Mouse (Mus musculus) layer of hippocampus, adult 8-10 months (tissue): Measurements from ENCODE around the gene Tnni1. TPM values are rescaled to one million over a fixed set of nuclear protein-coding genes. Genes with fewer than 3 reads are reported as not detected.

ENCODE experiments used
- DNase-seq, 2 experiments: peaks; one replicate each; pipeline ENCODE4 v3.0.0; 2022; ENCODE audit warnings: low spot score in 2 of 2
- total RNA-seq, 4 experiments: library from RNA; stranded (reverse); gene quantifications; 2 replicates each; pipeline ENCODE4 v1.2.4; 2022

Tnni1 gene
- total RNA-seq, 4 experiments from 2014 or later = 1.5 to 4.1 (median 2.9) TPM

DNA sequence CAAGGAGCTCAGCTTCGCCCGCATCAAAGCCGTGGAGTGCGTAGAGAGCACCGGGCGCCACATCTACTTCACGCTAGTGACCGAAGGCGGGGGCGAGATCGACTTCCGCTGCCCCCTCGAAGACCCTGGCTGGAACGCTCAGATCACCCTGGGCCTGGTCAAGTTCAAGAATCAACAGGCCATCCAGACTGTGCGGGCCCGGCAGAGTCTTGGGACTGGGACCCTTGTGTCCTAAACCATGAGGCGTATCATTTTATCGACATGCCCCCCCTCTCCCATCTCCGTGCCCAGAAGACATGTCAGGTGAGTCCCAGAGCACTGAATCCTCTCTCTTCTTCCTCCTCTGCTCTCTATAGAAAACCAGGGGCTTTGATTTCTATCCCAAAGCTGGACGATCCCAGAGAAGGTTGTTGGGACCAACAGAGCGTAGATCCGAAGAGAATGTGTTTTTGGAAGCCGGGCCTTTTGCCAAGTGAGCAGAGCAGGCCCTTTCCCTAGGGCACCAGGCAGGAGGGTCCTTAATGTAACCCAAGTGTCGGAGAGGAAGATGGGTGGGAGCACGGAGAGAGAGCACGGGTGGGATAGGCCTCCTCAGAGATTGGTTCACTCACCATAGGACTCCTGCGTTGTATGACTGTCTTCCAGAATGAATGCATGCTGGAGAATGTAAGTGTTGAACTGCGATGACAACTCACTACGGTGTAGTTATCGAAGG, 12.5 kb upstream of the Tnni1 start:
- no peak for DNase-seq

DNA sequence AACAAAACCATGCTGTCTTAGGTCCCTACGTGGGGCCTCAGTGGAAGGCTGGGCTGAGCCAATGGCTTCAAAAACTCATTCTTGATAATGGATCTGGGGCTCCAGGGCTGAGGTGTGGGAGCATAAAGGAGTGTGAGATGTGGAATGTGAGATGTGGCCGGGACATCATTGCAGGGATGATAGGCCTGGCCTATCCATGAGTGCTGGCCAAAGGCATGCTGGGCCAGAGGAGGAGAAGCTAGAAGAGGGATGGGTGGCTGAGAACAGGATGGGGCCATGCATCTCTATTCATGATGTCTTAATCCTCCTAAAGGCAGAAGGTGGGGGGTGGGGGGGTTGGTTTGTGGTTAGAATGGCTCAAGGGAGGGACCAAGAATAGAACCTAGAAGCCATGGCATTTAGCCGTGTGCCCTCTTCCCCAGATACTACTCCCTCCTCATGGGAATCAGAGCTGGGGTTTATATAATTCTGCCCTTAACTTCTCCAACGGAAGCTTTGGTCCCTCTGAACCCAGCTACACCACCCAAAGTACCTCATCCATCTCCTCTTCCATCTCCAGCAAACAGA, 11.8 kb upstream of the Tnni1 start:
- DNase-seq = no peak

DNA sequence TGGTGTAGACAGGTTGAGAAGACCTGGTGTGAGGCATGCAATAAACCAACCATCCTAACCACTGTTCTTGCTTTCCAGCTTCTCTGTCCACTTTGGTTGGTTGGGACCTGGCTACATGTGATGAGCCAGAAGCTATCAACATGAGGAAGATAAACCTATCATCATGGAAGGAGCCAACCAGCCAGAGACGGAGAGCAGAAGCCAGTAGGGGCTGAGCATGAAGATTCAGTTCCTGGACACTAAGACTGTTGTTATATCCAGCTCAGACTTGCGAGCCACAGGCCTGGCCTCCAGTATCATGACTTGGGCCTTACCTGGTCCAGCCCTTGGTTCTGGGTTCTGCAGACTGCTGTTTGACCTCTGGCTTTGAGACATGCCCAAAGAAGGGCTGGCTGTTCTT, 10.8 kb upstream of the Tnni1 start:
- DNase-seq = no peak

DNA sequence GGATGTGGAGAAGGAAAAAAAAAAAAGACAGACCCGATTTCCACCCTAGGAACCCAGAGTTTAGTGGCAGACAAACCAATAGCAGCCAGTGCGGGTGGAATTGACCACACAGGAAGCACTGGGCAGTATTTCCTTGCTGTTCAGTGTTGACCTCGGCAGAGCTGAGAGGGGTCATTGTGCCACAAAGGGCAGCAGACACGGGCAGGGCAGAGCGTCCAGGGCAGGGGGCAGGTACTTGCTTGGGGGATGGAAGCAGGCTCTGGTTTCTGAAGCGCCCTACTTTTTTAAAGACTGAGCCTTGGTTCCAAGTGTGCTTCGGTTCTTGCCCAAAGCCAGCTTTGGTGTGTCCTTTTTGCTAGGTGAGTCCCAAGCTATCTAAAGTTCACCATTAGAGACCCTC, 9.0 kb upstream of the Tnni1 start:
- no peak for DNase-seq

DNA sequence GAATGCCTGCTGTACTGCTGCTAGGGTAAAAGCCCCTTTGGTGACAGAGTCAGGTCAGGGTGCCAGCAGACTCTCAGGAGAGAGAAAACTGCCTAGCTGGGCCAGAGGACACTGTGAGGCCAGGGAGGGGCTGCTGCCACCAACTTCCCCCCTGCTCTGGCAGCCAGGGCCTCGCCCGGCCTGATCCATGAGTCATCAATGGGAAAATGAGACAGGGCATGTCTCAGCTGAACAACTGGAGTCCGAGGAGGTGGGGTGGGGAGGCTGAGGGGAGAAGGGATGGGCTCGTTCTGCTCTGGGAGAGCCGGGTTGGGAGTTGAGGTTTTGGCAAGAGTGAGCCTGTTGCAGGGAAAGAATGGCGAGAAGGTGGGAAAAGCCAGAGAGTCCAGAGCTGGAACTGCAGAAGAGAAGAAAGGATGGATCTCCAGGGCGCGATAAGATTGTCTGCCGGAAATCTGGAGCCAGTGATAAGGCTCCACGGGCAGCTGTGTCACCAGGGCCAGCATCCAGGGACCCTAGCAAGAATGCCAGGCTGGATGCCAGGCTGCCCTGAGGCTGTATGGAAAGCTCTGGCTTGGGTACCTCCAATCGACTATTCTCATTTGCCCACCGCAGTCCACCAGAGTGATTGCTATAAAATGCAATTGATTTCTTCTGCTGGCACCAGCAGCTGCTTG, 8.2 kb upstream of the Tnni1 start:
- DNase-seq = no peak

DNA sequence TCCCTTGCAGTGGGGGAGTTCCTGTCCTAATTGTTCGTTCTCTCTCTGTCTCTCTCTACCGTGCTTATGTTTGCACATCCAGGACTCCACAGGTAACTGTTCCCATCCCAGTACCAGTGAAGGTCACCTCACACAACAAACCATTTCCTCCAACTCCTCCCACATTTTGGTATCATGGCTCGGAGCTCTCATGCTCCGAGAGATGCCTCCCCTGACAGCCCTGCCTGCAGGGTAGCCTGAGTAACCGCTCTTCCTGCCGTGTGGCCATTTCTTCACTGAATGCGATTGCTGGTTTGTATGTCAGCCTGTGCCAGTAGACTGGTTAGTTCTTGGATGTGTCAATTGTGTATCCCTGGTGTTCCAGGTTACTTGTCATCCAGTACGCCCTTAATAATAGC, 7.7 kb upstream of the Tnni1 start:
- DNase-seq = no peak

DNA sequence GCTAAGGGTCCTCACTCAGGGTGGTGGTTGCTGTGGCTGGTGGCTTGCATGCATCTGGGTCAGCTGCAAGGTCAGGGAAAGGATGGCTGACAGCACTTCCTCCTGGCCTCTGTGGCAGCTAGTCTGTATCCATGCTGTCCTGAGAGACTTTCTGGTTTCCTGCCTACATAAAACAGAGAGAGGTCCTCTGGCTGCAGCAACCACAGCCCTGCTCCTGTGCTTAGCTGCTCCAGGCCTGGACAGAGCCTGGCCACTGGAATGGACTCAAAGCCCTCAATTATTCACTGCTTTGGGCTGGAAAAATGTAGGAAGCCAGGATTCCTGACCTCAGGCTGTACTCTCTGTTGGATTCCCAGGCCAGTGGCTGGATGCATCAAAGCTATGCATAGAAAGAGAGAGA, 2.6 kb upstream of the Tnni1 start:
- no peak for DNase-seq

DNA sequence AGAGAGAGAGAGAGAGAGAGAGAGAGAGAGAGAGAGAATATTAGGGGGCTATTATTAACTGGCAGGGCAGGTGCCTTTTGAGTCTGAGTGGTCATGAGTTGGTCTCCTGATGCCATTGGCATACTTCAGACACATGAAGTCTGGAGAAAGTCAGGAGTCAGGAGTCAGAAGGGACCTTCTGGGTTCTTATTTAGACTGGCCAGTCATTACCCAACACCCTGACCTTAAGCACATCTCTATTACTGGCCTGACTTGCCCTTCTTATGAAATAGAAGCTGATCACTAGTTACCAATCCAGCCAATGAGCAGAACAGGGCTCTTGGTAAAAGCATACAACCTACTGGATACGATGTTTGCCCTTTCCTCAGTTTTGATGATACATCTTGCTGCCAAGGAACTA, 2.2 kb upstream of the Tnni1 start:
- DNase-seq = no peak

DNA sequence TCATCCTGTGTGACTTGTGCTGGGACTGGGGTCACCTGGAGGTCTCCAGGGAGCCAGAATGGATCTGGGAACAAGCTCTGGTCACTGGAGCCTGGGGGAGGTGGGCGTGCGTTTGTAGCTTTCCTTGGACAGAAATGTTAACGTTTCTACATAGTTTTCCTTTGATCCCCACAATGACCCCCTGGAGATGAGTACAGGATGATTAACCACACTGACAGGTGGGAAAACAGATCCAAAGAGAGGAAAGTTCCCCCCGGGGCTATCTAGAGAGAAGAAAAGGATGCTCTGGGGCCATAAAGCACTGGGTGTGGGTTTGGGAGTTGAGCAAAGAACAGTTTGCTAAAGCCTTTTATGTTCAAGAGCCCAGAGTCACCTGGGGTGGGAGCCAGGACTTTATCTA, 1.4 kb downstream of the Tnni1 start:
- DNase-seq = no peak

DNA sequence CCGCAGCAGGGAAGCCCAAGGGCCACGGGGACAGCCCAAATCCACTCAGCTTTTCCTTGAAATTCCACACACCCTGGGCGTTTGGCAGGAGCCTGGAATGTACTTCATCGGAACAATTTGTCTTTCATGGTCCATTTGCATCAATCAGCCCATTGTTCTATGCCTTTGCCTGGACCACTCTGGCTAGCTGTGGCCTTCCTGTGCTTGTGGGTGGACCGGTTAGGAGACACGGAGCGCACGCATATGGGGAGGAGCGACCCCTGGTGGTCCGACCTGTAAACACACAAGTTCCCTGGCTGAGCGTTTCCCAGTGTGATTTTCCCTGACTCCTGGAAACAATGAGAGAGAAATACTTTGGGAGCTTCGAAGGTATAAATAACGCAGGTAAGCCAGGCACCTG, 2.0 kb downstream of the Tnni1 start:
- DNase-seq = peak; percentile 71 to 77

DNA sequence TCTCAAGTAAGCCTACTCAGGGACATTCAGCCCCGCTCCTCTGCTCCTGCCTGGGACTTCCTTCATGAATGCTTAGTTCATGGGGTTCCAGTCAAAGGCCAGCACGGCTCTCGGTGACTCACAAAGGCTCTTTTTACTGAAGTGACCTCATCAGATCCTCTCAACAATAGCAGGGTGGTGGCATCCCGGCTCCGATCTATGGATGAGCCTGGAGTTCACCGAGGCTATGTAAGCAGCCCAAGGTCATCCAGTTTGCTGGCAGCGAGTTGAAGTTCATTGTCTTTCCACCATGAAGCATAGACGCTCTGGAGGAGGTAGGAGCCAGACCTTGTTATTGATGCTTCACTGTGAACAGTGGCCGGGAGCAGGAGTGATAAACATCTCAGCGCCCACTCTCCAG, 3.6 kb downstream of the Tnni1 start:
- DNase-seq = peak; percentile 43 to 58

DNA sequence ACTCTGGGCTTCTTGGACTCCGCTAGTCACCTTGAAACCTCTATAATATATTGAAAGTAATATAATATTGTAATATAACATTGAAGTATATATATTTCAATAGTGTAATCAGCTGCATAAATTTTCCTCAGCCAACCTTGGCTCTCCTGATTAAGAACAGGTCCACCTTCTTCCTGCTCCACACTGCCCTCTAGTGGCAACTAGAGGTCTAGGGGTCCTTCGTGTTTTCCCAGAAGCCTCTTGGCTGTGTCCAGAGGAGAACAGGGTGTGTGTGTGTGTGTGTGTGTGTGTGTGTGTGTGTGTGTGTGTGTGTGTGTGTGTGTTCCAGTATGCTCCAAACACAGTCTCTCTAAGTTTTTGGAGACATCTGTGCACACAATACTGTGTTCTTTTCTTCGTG, 8.6 kb downstream of the Tnni1 start:
- peak; percentile 39 to 59 for DNase-seq

DNA sequence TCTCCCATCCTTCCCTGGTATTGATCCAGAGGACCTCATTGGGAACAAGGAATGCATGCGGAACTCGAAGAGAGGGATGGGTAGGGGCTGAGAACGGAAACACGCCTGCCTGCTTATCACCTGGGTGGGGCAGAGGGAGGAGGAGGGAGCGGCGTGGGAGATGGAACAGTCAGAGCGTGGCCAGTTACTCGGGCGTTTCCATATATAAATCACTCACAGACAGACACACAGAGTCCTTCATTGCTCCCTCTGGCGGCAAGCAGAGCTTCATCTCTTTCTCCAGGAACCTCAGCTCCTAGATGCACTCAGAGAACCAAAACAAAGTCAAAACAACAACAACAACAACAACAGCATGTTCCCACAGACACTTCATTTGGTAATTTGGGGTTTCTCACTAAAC, 9.5 kb downstream of the Tnni1 start:
- DNase-seq = no peak

DNA sequence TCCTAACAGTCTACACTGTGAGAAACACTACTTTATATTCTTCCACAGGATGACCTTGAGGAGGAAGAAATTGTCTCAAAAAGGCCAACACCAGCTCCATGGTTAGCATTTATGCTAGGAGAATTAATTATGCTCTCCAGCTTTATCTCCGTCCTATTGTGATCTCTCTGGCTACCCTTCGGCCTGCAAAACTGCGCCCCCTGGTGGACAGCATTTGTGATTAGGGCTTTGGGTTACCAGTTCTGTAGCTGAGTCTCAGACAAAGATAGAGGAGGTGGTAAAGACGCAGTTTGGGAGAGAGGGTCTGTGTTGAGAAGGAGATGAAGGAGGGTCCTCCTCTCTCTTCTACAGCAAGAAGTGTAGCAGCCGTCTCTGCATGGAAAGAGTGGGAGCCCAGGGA, 10.6 kb downstream of the Tnni1 start:
- peak in 1 of 2 experiments; percentile 52 for DNase-seq

DNA sequence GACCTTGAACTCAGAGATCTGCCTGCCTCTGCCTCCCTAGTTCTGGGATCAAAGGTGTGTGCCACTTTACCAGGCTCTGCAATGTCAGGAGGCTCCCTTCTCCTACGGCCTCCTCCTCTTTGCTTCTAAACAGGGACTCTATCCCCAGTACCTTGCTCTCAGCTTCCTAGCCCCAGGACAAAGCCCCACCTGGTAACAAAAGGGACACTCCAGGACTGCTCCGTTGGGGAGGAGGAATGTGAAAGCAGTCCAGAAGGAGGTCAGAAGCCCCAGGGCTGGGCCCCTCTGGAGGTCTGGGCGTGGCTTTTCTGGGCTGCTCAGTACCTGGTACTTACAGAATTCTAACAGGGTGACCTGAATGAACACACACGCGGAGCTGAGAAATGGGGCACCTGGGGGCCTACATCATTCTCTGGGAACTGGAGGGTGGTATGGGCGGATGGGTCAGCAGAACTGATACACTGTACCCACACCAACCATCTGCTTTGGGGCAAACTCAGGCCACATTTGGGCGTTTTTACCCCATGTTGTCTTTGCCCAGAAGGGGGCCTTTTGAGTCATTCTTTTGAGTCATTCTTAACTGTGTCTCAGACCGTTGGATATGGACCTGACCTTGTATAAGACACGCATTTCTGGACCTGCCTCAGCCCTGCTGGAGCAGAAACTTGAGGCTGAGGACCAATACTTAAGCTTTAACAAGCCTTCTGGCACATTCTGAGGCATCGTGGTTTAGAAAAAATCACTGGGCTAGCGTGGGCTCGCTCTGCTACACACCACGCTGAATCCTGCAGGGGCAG, 13.1 kb downstream of the Tnni1 start:
- DNase-seq = no peak

DNA sequence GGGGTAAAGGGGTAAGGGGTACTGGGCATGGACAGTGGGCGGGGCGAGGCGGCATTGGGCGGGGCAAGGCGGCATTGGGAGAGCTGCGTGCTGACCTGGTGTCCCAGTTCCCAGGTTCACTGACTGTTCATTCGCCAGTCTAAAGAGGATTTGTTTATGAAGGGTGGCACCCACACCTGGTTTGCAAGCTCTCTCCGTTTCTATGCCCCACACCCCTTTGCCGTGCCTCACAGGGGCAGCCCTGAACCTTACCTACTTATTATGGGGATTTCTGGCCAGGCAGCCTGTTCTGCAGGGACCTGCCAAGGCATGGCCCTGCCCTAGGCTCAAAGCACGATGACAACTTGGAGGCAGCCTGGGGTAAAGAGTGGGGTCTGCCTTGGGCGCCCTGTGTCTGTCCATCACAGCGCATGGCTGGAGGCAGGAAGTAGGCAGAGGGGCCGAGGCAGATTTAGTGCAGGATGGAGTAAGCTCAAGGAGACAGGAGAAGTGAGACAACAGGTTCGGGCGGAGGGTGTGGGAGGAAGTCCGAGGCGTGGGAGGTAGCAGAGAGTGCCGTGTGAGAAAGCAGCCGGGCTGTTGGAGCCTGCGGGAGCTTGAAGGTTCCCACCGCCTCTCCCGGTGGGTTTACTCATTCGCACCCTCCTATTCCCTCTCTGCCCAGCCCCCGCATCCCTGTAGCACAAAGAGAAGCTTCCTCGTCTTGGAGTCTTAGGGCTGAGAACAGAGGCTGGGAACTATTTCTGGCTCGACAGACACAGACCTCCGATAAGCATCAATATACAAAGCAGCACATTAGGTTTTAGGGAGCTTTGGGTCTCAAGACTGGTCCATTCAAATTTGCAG, 14.4 kb downstream of the Tnni1 start:
- DNase-seq = peak; percentile 28 to 30

DNA sequence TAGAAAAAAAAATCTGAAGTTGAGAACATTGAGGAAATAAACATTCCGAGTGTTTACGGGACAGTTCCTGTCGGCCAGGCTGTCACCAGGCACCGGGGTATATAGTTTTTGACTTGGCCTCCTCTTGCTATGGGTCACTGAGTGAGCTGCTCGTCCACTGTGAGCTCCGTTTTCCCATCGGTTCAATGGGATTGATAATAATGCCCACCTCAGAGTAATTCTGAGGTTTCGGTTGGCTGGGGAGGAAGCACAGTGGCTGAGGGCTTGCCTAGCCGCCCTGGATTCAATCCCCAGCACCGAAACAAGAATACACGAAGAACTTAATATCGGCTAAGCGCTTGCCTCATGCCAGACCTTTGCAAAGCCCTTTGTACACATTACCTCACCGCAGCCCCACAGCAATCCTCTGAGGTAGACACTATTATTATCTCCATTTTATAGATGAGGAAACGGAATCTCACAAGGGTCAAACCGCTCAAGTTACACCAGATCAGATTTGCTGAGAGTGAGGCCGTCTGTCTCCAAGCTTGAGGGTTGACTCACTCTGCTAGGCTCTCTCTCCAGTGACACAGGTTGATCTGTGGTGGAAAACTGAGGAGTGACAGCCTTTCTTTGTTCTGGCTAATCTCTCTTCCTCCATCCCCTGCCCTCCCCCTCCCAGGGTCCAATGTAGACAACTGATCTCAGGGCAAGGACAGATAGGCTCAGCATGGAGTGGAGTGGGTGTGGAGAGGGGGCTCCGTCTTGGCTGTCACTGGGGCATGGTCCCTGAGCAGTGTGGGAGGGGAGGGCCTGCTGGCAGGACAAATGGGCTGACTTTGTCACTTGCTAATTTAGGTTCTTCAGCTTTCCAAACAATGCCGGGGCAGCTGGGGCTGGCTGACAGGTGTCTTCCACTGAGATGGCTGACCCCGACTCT, 15.2 kb downstream of the Tnni1 start:
- DNase-seq = no peak

DNA sequence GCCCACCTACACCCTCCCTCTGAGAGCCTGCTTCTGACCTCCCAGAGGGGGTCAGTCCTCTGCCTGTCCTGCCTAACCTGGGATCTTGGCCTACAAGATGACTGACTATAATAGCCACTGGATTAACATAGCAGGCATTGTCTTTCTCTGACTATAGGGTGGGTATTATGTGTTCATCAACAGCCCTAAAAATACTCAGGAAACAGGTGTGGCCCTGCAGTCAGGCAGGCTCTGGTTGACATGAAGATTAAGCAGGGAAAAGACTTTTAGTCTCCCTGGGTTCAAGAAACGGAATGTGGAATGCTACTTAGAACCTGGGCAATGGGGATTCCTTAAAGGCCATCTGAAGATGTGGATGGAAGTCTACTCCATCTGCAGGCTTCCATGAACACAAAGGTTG, 19.3 kb downstream of the Tnni1 start:
- no peak for DNase-seq

DNA sequence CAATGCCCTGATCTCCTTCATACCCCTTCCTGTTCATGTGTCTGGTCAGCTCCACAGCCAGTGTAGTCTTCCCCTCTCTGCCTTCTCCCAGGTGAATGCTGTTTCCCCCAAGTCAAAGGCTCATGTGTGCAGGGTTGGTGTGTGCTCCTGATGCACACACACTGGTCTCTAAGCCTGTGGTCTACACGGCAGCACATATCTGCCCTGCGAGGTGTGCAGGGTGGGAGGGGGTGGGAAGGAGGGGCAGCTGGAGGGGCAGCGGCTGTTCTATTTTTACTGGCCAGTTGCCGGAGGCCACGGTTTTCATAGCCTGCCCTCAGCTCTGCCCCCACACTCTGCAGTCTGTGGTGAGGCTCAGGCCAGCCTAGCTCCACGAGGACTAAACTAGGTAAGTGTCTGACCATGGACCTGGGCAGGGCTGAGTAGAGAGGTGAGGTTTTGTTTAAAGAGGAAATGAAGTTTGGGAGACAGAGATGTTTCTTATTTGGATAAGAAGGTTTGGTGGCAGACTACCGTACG, 19.9 kb downstream of the Tnni1 start:
- no peak for DNase-seq
